Mouse (Mus musculus): ENCODE results near the gene Glod5.
"Not testable (repeated sequence)": the region's sequence is repeated elsewhere in the genome, so short reads cannot be mapped to it uniquely, and the experiment has no call there.

Gene Glod5

GRCm38 (mm10) chrX:8018286-8018685 lies at the start of gene Glod5:
Gene Glod5, minus strand, starts transcription at chrX:8018492.
- peak; percentile 73 for DNase-seq

DNA sequence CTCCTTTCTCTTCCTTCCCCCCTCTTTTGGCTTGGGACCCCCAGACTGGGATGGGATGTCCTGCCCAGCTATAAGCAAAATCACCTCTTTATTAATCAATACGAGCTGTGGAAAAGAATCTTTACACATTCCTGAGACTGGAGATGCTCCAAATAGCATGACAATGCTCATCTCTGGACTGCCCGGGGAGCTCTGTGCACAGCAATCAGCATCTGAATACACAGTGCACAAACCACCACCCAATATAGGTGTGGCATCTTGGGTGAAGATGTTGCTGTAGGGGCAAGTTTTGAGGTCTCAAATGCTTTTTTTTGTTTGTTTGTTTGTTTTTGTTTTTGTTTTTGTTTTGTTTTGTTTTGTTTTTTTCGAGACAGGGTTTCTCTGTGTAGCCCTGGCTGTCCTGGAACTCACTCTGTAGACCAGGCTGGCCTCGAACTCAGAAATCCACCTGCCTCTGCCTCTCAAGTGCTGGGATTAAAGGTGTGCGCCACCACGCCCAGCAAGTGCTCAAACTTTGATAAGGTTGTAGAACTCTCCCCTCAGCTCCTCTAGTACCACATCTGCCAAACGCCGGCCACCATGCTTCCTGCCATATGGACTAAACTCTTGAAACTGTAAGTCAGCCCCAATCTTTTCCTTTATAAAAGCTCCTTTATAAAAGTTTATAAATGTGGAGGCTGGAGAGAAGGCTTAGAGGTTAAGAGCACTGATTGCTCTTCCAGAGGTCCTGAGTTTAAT lies 32.9 kb upstream of the Glod5 start:
- DNase-seq = not testable (repeated sequence)

- no peak for DNase-seq
Observed at GRCm38 (mm10) chrX:8033009-8033408, 14.7 kb upstream of the Glod5 start.

- no peak for DNase-seq
Observed at GRCm38 (mm10) chrX:8026811-8027210, 8.5 kb upstream of the Glod5 start.

GRCm38 (mm10) chrX:8024795-8025194 lies 6.5 kb upstream of the Glod5 start:
- DNase-seq = no peak

DNA sequence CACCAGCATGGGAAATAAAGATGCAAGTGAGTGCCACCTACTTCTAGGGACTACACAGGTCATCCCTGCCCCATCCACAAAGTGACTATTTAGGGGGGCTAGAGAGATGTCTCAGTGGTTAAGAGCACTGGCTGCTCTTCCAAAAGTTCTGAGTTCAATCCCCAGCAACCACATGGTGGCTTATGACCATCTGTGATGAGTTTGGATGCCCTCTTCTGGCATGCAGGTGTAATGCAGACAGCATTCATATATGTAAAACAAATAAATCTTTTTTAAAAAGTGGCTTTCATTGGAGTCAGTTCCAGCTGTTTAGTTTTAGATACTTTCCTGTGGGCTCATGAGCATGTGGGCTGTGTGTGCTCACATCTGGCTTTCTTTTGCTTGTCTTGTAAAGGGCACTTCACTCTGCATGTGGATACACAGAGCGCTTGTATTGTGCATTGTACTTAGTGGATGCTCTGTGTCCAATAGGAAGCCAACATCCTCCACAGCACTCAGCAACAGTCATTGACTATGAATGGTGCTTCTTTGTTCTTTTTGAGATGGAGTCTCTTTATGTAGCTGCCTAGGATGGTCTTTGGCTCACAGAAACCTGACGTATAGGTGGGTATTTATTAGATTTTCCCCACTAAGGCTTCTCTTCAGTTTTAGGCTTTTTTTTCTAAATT lies 2.0 kb upstream of the Glod5 start:
- no peak for DNase-seq

GRCm38 (mm10) chrX:8017142-8017541 lies 1.1 kb downstream of the Glod5 start:
- peak; percentile 23 for DNase-seq

DNA sequence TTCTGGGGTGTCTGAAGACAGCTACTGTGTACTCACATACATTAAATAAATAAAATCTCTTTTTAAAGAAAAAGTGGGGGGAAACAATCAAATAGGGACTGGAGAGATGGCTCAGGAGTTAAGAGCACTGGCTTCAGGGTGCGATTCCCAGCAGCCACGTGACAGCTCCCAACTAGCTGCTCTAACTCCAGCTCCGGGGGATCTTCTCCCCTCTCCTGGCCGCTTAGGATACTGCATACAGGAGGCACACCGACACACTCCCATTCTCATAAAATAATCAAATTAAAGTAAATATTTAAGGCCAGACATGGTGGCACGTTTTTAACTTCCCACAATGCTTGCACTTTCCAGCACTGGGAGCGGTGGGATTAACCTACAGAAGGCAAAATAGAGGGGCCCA lies 2.6 kb downstream of the Glod5 start:
- DNase-seq = not testable (repeated sequence)

- DNase-seq = no peak
Observed at GRCm38 (mm10) chrX:8013569-8014314, 4.5 kb downstream of the Glod5 start.

DNA sequence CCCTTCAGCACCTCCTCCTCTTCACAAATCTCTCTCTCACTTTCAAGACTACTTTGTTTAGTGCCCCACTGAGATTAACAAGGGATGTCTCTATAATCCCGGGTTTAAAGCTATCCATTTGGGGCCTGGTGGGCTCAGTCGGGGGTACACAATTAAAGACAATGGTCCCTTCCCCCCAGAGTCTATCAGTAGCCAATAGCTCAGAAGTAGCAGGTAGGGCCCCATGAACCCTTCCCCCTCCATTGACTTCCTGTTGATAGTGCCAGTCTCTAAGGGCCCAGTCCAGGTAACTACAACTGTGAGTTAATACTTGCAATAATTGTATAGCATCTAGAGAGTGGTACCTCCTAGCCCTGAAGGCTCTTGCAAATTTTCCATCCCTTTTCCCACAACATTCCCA lies 5.1 kb downstream of the Glod5 start:
- no peak for DNase-seq

DNA sequence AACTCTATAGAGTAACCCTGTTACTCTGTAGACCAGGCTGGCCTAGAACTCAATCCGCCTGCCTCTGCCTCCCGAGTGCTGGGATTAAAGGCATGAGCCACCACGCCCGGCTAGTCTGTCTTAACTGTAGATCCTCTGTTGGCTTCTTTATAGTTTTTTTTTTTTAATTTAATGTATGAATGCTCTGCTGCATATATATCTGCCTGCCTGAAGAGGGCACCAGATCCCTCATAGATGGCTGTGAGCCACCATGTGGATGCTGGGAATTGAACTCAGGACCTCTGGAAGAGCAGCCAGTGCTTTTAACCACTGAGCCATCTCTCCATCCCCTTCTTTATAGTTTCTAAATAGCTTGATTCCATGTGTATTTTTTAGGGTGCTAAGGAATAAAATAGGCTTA lies 8.9 kb downstream of the Glod5 start:
- DNase-seq = not testable (repeated sequence)

DNA sequence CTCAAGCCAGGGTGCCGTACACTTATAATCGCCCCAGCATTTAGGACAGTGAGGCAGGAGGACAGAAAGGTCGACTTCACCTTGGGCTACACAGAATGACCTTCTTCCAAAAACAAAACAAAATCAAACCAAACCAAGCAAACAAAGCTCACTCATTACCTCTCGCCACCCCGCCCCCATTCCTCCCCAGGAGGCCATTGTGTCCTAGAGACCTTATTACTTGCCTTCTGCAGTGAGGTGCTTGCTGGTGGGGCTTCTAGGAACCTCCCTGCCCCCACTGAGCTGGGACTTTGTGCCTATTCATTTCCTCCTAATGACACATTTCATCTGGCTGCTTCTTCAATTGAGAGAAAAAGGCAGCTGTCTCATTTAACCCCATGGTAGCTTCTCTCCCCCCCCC lies 9.7 kb downstream of the Glod5 start:
- no peak for DNase-seq

GRCm38 (mm10) chrX:8002971-8003370 lies 15.3 kb downstream of the Glod5 start:
- no peak for DNase-seq

- no peak for DNase-seq
Observed at GRCm38 (mm10) chrX:8002001-8002400, 16.3 kb downstream of the Glod5 start.

GRCm38 (mm10) chrX:8000546-8001192 lies 17.6 kb downstream of the Glod5 start:
- no peak for DNase-seq

GRCm38 (mm10) chrX:7993068-7993735 lies 25.1 kb downstream of the Glod5 start:
- DNase-seq = peak; percentile 40

DNA sequence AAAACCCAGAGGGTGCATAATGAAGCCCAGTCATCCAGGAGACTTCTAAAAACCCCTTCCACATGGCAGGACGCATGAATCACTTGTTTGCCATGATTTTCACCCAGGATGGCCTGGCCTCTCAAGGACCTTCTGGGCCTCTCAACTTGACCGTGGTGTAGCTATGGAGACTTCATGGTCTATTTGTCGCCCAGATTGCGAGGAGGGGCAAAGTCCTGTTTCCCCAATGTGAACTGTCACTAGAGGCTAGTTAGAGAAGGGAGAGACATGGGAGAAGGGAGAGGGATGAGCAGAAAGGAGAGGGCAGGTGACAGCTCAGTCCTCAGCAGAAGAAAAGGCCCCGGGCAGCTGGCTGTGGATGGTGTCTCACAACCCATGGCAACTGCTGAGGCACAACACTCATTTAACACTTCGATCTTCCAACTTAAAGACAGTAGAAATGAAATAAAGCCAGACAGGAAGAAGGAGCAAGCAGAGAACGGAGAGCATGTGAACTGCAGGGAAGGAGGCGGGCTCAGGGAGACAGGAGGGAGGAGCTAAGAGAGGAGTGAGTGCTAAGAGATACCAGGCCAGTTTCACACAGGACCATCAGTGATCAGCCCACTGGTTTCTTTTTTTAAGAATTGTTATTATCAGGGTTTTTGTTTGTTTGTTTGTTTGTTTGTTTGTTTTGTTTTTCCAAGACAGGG lies 25.8 kb downstream of the Glod5 start:
- DNase-seq = peak; percentile 40

DNA sequence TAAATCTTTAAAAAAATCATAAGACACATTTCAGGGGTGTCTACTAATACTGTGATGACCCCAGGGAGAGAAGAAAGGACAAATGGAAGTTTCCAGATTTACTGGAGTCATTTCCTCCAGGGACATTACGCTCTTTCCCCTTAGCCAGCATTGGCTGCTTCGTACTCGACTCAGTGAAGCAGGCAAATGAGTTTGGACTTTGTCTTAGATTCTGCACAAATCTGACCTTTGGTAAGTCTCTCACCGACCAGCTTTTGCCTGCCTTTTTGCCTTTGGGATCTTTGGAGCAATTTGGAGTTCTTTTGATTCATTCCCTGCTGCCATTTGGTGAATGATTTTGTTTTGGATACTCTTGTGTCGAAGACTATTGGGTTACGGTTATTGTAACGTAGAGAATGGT lies 36.9 kb downstream of the Glod5 start:
- peak; percentile 6 for DNase-seq

GRCm38 (mm10) chrX:7977892-7978291 lies 40.4 kb downstream of the Glod5 start, which contains the start of gene Gata1:
Gene Gata1, minus strand, starts transcription at chrX:7978071.
- DNase-seq = no peak

GRCm38 (mm10) chrX:7971292-7971691 lies 47.0 kb downstream of the Glod5 start:
- no peak for DNase-seq

- no peak for DNase-seq
Observed at GRCm38 (mm10) chrX:7968899-7969298, 49.4 kb downstream of the Glod5 start.

GRCm38 (mm10) chrX:7968226-7968625 lies 50.1 kb downstream of the Glod5 start:
- no peak for DNase-seq

Measured in kidney, adult 18-20 months (tissue).